Mouse (Mus musculus): ENCODE data around the gene Bloc1s4. TPM values are rescaled to one million over a fixed set of nuclear protein-coding genes. Genes with fewer than 3 reads are reported as not detected.

Bloc1s4 gene
- polyA plus RNA-seq, 1 experiment, result 18.7 TPM

DNA sequence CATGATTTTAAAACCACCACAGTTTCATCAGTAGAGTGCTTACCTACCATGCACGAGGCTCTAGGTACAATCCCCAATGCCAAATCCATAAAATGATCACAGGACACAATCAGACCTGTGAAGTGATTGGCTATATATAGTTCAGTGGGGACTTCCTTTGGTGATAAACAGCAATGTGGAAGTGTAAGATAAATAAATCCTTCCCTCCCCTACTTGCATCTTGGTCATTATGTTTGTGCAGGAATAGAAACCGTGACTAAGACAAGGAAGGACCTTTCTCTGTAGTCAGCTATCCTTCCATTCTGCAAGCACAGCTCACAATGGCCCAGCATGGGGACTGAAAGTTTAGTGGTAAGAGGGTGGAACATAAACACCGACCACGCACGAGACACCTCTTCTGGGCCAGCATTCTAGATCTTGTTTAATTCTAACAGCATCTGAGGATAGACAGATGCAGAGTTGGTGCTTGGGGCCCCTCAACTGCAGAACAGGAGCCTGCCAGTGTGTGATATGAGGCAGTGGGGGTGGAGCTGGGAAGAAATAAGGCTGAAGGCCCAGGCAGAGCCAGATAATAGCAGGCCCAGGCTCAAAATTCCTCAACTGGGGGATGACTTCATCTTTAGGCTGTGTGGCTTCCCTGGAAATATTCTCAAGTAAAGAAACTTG is 27.6 kb downstream of the Bloc1s4 start:
- H3K79me2 ChIP-seq (ENCODE audit: control insufficient read depth, insufficient read depth), result no peaks in the 10 kb centered on the region
- no peak for TF ChIP-seq FOSL1 (IDR thresholded peaks at IDR 0.05; ENCODE audit: insufficient read depth, low read length, poor library complexity, severe bottlenecking)
- TF ChIP-seq USF1 (IDR thresholded peaks at IDR 0.05; ENCODE audit: low read depth), result no peak
- TF ChIP-seq CEBPB (IDR thresholded peaks at IDR 0.05; ENCODE audit: low read depth), result no peak
- no peaks in the 10 kb centered on the region for H3K79me3 ChIP-seq (ENCODE audit: low read depth)
- H3ac ChIP-seq (ENCODE audit: control insufficient read depth, insufficient read length, low read depth), result no peak overlapping the region
- no peaks in the 10 kb centered on the region for H3K36me3 ChIP-seq (ENCODE audit: control insufficient read depth, insufficient read depth)
- no peak overlapping the region for H3K4me3 ChIP-seq (ENCODE audit: insufficient read depth, poor library complexity, severe bottlenecking)
- no peaks in the 10 kb centered on the region for H3K27me3 ChIP-seq (ENCODE audit: control insufficient read depth, insufficient read depth, insufficient read length)

DNA sequence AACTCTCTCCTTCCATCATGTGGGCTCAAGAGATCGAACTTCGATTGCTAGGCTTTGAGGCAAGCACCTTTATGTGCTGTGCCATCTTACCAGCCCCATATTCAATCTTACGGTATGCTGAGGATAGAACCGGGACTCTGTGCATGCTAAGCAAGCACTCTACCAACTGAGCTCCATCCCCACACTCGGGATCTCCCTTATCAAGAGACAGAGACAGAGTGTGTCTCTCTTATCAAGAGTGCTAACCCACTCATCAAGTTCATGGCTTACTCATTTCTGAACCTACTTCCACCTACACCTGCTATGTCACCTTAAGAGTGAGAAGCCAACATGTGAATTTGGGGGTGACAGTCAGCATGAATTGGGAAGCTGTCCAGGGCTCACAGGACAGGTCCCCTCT is 28.2 kb downstream of the Bloc1s4 start:
- H3K36me3 ChIP-seq (ENCODE audit: control insufficient read depth, insufficient read depth), result no peaks in the 10 kb centered on the region
- no peaks in the 10 kb centered on the region for H3K79me2 ChIP-seq (ENCODE audit: control insufficient read depth, insufficient read depth)
- no peaks in the 10 kb centered on the region for H3K79me3 ChIP-seq (ENCODE audit: low read depth)
- H3K27me3 ChIP-seq (ENCODE audit: control insufficient read depth, insufficient read depth, insufficient read length), result no peaks in the 10 kb centered on the region
- no peak overlapping the region for H3ac ChIP-seq (ENCODE audit: control insufficient read depth, insufficient read length, low read depth)
- H3K4me3 ChIP-seq (ENCODE audit: insufficient read depth, poor library complexity, severe bottlenecking), result no peak overlapping the region
- TF ChIP-seq MYOD1 (IDR thresholded peaks at IDR 0.05; ENCODE audit: control insufficient read depth, insufficient read length, low read depth) (no peak), CEBPB (IDR thresholded peaks at IDR 0.05; ENCODE audit: low read depth) (no peak), CTCF (IDR thresholded peaks at IDR 0.05; ENCODE audit: control insufficient read depth, insufficient read depth, insufficient read length) (no peak), MAX (IDR thresholded peaks at IDR 0.05) (no peak), MYOG (IDR thresholded peaks at IDR 0.05; ENCODE audit: control insufficient read depth, extremely low read depth, insufficient read length) (no peak)

DNA sequence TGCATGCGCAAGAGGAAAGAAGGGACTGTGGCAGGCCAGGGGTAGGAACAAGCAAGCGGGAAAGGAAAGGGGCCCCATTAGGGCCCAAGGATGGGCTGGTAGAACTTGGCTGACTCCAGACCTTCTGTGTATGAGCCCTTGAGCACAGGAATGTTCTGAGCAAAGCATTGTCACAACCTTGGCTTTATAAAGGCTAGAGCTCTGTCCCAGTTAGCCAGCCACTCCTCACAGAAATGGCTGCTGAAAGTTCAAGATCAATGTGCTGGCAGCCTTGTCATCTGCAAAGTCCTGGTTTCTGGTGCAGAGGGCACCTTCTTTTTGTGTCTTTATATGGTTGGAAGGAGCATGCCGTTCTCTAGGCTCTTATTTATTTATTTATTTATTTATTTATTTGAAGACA is 28.8 kb downstream of the Bloc1s4 start:
- H3K36me3 ChIP-seq (ENCODE audit: control insufficient read depth, insufficient read depth), result no peaks in the 10 kb centered on the region
- H3ac ChIP-seq (ENCODE audit: control insufficient read depth, insufficient read length, low read depth), result no peak overlapping the region
- H3K4me3 ChIP-seq (ENCODE audit: insufficient read depth, poor library complexity, severe bottlenecking), result no peak overlapping the region
- H3K27me3 ChIP-seq (ENCODE audit: control insufficient read depth, insufficient read depth, insufficient read length), result no peaks in the 10 kb centered on the region
- H3K79me2 ChIP-seq (ENCODE audit: control insufficient read depth, insufficient read depth), result no peaks in the 10 kb centered on the region
- TF ChIP-seq USF1 (IDR thresholded peaks at IDR 0.05; ENCODE audit: low read depth), result no peak
- no peak for TF ChIP-seq MYOD1 (IDR thresholded peaks at IDR 0.05; ENCODE audit: control insufficient read depth, insufficient read length, low read depth)
- TF ChIP-seq FOSL1 (IDR thresholded peaks at IDR 0.05; ENCODE audit: insufficient read depth, low read length, poor library complexity, severe bottlenecking), result no peak
- no peak for TF ChIP-seq MAX (IDR thresholded peaks at IDR 0.05)
- TF ChIP-seq CEBPB (IDR thresholded peaks at IDR 0.05; ENCODE audit: low read depth), result no peak
- TF ChIP-seq CTCF (IDR thresholded peaks at IDR 0.05; ENCODE audit: control insufficient read depth, insufficient read depth, insufficient read length), result no peak
- TF ChIP-seq MYOG (IDR thresholded peaks at IDR 0.05; ENCODE audit: control insufficient read depth, extremely low read depth, insufficient read length), result no peak
- no peaks in the 10 kb centered on the region for H3K79me3 ChIP-seq (ENCODE audit: low read depth)

DNA sequence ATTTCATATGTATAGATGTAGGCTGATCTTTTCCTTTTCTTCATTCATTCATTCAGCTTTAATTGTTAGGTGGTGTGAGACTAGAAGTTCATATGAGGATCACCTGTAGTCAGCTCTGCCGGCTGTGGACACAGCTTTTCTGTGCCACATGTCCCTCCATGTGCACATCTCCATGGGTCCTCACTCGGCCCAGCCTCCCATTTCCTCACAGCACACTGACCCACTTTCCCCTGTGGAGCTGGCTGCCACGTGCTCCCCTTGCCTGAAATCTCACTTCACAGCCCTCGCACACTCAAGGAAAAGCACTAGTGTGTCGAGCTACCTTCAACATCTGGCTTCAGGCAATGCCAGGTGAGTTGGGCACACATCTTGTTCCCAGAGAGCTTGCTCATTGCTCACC is 29.3 kb downstream of the Bloc1s4 start:
- TF ChIP-seq CEBPB (IDR thresholded peaks at IDR 0.05; ENCODE audit: low read depth) (no peak), MYOG (IDR thresholded peaks at IDR 0.05; ENCODE audit: control insufficient read depth, extremely low read depth, insufficient read length) (no peak), MAX (IDR thresholded peaks at IDR 0.05) (no peak), CTCF (IDR thresholded peaks at IDR 0.05; ENCODE audit: control insufficient read depth, insufficient read depth, insufficient read length) (no peak), MYOD1 (IDR thresholded peaks at IDR 0.05; ENCODE audit: control insufficient read depth, insufficient read length, low read depth) (no peak), USF1 (IDR thresholded peaks at IDR 0.05; ENCODE audit: low read depth) (no peak), FOSL1 (IDR thresholded peaks at IDR 0.05; ENCODE audit: insufficient read depth, low read length, poor library complexity, severe bottlenecking) (no peak)
- H3K79me3 ChIP-seq (ENCODE audit: low read depth), result no peaks in the 10 kb centered on the region
- no peaks in the 10 kb centered on the region for H3K79me2 ChIP-seq (ENCODE audit: control insufficient read depth, insufficient read depth)

DNA sequence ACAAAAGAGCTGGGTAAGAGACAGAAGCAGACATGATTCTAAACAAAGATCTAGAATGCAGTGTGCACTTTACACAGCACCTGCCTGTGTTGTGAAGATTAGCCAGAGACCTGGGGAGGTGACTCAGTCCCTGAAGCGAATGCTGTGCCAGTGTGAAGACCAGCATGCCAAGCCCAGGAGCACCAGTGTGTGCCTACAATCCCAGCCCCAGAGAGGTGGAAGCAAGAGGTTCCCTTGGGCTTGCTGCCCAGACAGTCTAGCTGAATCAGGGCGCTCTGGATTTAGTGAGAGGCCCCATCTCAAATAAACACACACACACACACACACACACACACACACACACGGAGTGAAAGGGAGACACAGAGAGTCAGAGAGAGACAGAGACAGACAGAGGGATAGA is 30.6 kb downstream of the Bloc1s4 start:
- Histone ChIP-seq H3K79me3 (ENCODE audit: low read depth) (no peaks in the 10 kb centered on the region), H3K27me3 (ENCODE audit: control insufficient read depth, insufficient read depth, insufficient read length) (no peaks in the 10 kb centered on the region), H3K4me3 (ENCODE audit: insufficient read depth, poor library complexity, severe bottlenecking) (no peak overlapping the region), H3ac (ENCODE audit: control insufficient read depth, insufficient read length, low read depth) (no peak overlapping the region), H3K36me3 (ENCODE audit: control insufficient read depth, insufficient read depth) (no peaks in the 10 kb centered on the region), H3K79me2 (ENCODE audit: control insufficient read depth, insufficient read depth) (no peaks in the 10 kb centered on the region)
- TF ChIP-seq MAX (IDR thresholded peaks at IDR 0.05), result no peak
- no peak for TF ChIP-seq FOSL1 (IDR thresholded peaks at IDR 0.05; ENCODE audit: insufficient read depth, low read length, poor library complexity, severe bottlenecking)
- no peak for TF ChIP-seq CEBPB (IDR thresholded peaks at IDR 0.05; ENCODE audit: low read depth)
- TF ChIP-seq CTCF (IDR thresholded peaks at IDR 0.05; ENCODE audit: control insufficient read depth, insufficient read depth, insufficient read length), result no peak
- TF ChIP-seq MYOD1 (IDR thresholded peaks at IDR 0.05; ENCODE audit: control insufficient read depth, insufficient read length, low read depth), result no peak
- no peak for TF ChIP-seq USF1 (IDR thresholded peaks at IDR 0.05; ENCODE audit: low read depth)
- TF ChIP-seq MYOG (IDR thresholded peaks at IDR 0.05; ENCODE audit: control insufficient read depth, extremely low read depth, insufficient read length), result no peak

More for the DNA sequence above, 29.3 kb downstream of the Bloc1s4 start:
- Histone ChIP-seq H3K27me3 (ENCODE audit: control insufficient read depth, insufficient read depth, insufficient read length) (no peaks in the 10 kb centered on the region), H3K4me3 (ENCODE audit: insufficient read depth, poor library complexity, severe bottlenecking) (no peak overlapping the region), H3ac (ENCODE audit: control insufficient read depth, insufficient read length, low read depth) (no peak overlapping the region), H3K36me3 (ENCODE audit: control insufficient read depth, insufficient read depth) (no peaks in the 10 kb centered on the region)

DNA sequence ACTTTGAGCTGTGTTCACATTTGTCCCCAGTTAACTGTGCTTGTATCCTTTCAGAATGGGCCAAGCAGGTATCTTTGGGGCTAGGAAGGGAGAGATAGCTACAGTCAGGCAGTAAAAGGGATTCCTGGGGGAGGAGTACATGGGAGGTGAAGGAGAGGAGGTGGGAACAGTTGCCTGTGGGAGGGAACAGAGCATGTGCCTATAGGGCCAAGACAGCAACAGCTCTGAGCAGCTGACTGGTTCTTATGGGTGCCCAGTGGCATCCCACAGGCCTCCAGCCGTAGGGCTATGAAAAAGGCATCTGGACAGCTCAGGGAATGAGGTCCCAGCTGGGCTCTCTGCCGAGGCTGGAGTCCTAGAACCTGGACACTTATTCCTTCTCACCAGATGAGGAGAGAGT is 31.6 kb downstream of the Bloc1s4 start:
- no peaks in the 10 kb centered on the region for H3K79me2 ChIP-seq (ENCODE audit: control insufficient read depth, insufficient read depth)
- no peaks in the 10 kb centered on the region for H3K27me3 ChIP-seq (ENCODE audit: control insufficient read depth, insufficient read depth, insufficient read length)
- no peaks in the 10 kb centered on the region for H3K36me3 ChIP-seq (ENCODE audit: control insufficient read depth, insufficient read depth)
- no peaks in the 10 kb centered on the region for H3K79me3 ChIP-seq (ENCODE audit: low read depth)
- H3K4me3 ChIP-seq (ENCODE audit: insufficient read depth, poor library complexity, severe bottlenecking), result no peak overlapping the region
- no peak for TF ChIP-seq MAX (IDR thresholded peaks at IDR 0.05)
- TF ChIP-seq CTCF (IDR thresholded peaks at IDR 0.05; ENCODE audit: control insufficient read depth, insufficient read depth, insufficient read length), result no peak
- no peak for TF ChIP-seq MYOG (IDR thresholded peaks at IDR 0.05; ENCODE audit: control insufficient read depth, extremely low read depth, insufficient read length)
- TF ChIP-seq FOSL1 (IDR thresholded peaks at IDR 0.05; ENCODE audit: insufficient read depth, low read length, poor library complexity, severe bottlenecking), result no peak
- TF ChIP-seq CEBPB (IDR thresholded peaks at IDR 0.05; ENCODE audit: low read depth), result no peak
- TF ChIP-seq MYOD1 (IDR thresholded peaks at IDR 0.05; ENCODE audit: control insufficient read depth, insufficient read length, low read depth), result no peak
- no peak for TF ChIP-seq USF1 (IDR thresholded peaks at IDR 0.05; ENCODE audit: low read depth)
- H3ac ChIP-seq (ENCODE audit: control insufficient read depth, insufficient read length, low read depth), result no peak overlapping the region
